Mouse (Mus musculus) limb, embryonic 14.5 days (tissue): ENCODE data around the gene Fam71e1. TPM values are rescaled to one million over a fixed set of nuclear protein-coding genes. Genes with fewer than 3 reads are reported as not detected.

Source experiments
- ATAC-seq: fragments of 200-750 bp; cut with Nextera tagmentation; 2 replicates; pipeline ENCODE4 v1.8.0; 2017; ENCODE audit warnings: low read depth, moderate number of reproducible peaks, moderate TSS enrichment; ENCODE audit not compliant: low FRiP score
- DNase-seq: peaks from one replicate; pipeline ENCODE4 v3.0.0-alpha.2; 2015; ENCODE audit warnings: low spot score
- H3K27ac ChIP-seq: fragments of 300-500 bp; sonication (generic); replicated peaks from 2 replicates; pipeline ENCODE4 v1.5.1; 2014; ENCODE audit warnings: low read depth, mild to moderate bottlenecking, low read length, moderate library complexity, mixed read lengths
- H3K27me3 ChIP-seq: fragments of 300-500 bp; sonication (generic); 2 replicates; pipeline ENCODE4 v1.6.1; 2014; ENCODE audit warnings: low read length, mixed read lengths; ENCODE audit not compliant: control insufficient read depth, insufficient read depth
- H3K36me3 ChIP-seq: fragments of 300-500 bp; sonication (generic); 2 replicates; pipeline ENCODE4 v1.6.1; 2014; ENCODE audit warnings: mild to moderate bottlenecking, low read length, moderate library complexity, mixed read lengths; ENCODE audit not compliant: control insufficient read depth, insufficient read depth
- H3K4me1 ChIP-seq: fragments of 300-500 bp; sonication (generic); 2 replicates; pipeline ENCODE4 v1.6.1; 2014; ENCODE audit warnings: antibody characterized with exemption, low read length, mixed read lengths; ENCODE audit not compliant: control insufficient read depth, insufficient read depth
- H3K4me2 ChIP-seq: fragments of 300-500 bp; sonication (generic); replicated peaks from 2 replicates; pipeline ENCODE4 v1.6.1; 2014; ENCODE audit warnings: low read depth, mild to moderate bottlenecking, low read length, moderate library complexity; ENCODE audit not compliant: severe bottlenecking
- H3K4me3 ChIP-seq: fragments of 300-500 bp; sonication (generic); replicated peaks from 2 replicates; pipeline ENCODE4 v1.5.1; 2014; ENCODE audit warnings: low read length
- H3K9ac ChIP-seq: fragments of 300-500 bp; sonication (generic); 2 replicates; pipeline ENCODE4 v1.6.1; 2014; ENCODE audit warnings: mild to moderate bottlenecking, low read depth, low read length, moderate library complexity; ENCODE audit not compliant: severe bottlenecking
- H3K9me3 ChIP-seq: fragments of 300-500 bp; sonication (generic); 2 replicates; pipeline ENCODE4 v1.6.1; 2016; ENCODE audit warnings: low read length; ENCODE audit not compliant: control insufficient read depth
- POLR2A ChIP-seq: fragments of 200-500 bp; IDR thresholded peaks from 2 replicates; pipeline ENCODE4 v1.8.0; 2012; ENCODE audit warnings: inconsistent platforms, mild to moderate bottlenecking, moderate library complexity, borderline replicate concordance; ENCODE audit not compliant: insufficient read depth, insufficient read length; ENCODE audit errors: extremely low read depth
- WGBS: fragments of 180-500 bp; shearing (Covaris S2); extraction: QIAGEN DNeasy Blood & Tissue Kit; methylation state at CpG from one replicate; pipeline ENCODE4 v1.1.7; 2014; 5-methylcytosine and 5-hydroxymethylcytosine counted together
- polyA plus RNA-seq, 2 experiments: library from polyadenylated mRNA; depleted of rRNA in 1 of 2; stranded (reverse) in 1 of 2; unstranded in 1 of 2; fragments of >200 nt; fragmentation: Nextera tagmentation in 1 of 2; extraction: Ambion mirVana in 1 of 2; gene quantifications; 2 replicates each; pipeline versions ENCODE4 v1.2.1 to v1.2.3; 2012 to 2014

Gene Fam71e1
- polyA plus RNA-seq, 2 experiments = 12.2 to 21.5 TPM

- H3K27me3 ChIP-seq = peaks cover 10% of the 10 kb centered on the region; the same call in 1 of the 2 replicates
- ATAC-seq = no peak
- no peak for DNase-seq
- H3K4me3 ChIP-seq = peak overlapping the region; percentile 71
- H3K27ac ChIP-seq = no peak overlapping the region
- H3K4me2 ChIP-seq = peak overlapping the region; percentile 50
- no peak for TF ChIP-seq POLR2A
- H3K4me1 ChIP-seq = no peaks in the 10 kb centered on the region; the same call in 1 of the 2 replicates
- H3K36me3 ChIP-seq = no peaks in the 10 kb centered on the region; the same call in 1 of the 2 replicates
- H3K9me3 ChIP-seq = no peaks in the 10 kb centered on the region
- 71% methylated on average over 14 of the region's 15 CpGs for WGBS
- H3K9ac ChIP-seq = peak overlapping the region; percentile 78
Measured at GRCm38 (mm10) chr7:44468644-44469285, 27.6 kb upstream of the Fam71e1 start.

- ATAC-seq (no peak), DNase-seq (no peak)
- Histone ChIP-seq H3K4me2 (no peak overlapping the region), H3K9me3 (no peaks in the 10 kb centered on the region), H3K9ac (no peak overlapping the region), H3K4me3 (no peak overlapping the region), H3K36me3 (no peaks in the 10 kb centered on the region; the same call in 1 of the 2 replicates), H3K27me3 (peaks cover 13% of the 10 kb centered on the region), H3K27ac (no peak overlapping the region), H3K4me1 (no peaks in the 10 kb centered on the region; the same call in 1 of the 2 replicates)
- WGBS = 89% methylated on average over 16 of the region's 16 CpGs
- no peak for TF ChIP-seq POLR2A
Measured at GRCm38 (mm10) chr7:44469677-44470675, 26.4 kb upstream of the Fam71e1 start.

GRCm38 (mm10) chr7:44470696-44471612 lies 25.4 kb upstream of the Fam71e1 start:
- WGBS = 82% methylated on average over 16 of the region's 16 CpGs
- H3K4me3 ChIP-seq = no peak overlapping the region
- H3K4me2 ChIP-seq = no peak overlapping the region
- no peak overlapping the region for H3K27ac ChIP-seq
- no peaks in the 10 kb centered on the region; the same call in 1 of the 2 replicates for H3K4me1 ChIP-seq
- DNase-seq = no peak
- no peaks in the 10 kb centered on the region for H3K9me3 ChIP-seq
- TF ChIP-seq POLR2A = no peak
- peaks cover 20% of the 10 kb centered on the region for H3K27me3 ChIP-seq
- 0 out of 2 replicates have a peak overlapping the region, but pooled peaks have one; percentile 9 for H3K9ac ChIP-seq
- ATAC-seq = no peak
- H3K36me3 ChIP-seq = no peaks in the 10 kb centered on the region; the same call in 1 of the 2 replicates

GRCm38 (mm10) chr7:44471880-44472557 lies 24.4 kb upstream of the Fam71e1 start:
- no peaks in the 10 kb centered on the region; the same call in 1 of the 2 replicates for H3K36me3 ChIP-seq
- H3K4me1 ChIP-seq = no peaks in the 10 kb centered on the region; the same call in 1 of the 2 replicates
- ATAC-seq = no peak
- H3K4me2 ChIP-seq = no peak overlapping the region
- no peak for TF ChIP-seq POLR2A
- H3K27ac ChIP-seq = 0 out of 2 replicates have a peak overlapping the region, but pooled peaks have one; percentile 13
- H3K4me3 ChIP-seq = no peak overlapping the region
- DNase-seq = no peak
- H3K9me3 ChIP-seq = no peaks in the 10 kb centered on the region
- no peak overlapping the region for H3K9ac ChIP-seq
- H3K27me3 ChIP-seq = peaks cover 20% of the 10 kb centered on the region
- 37% methylated on average over 6 of the region's 6 CpGs for WGBS
